Mouse (Mus musculus) liver, embryonic 16.5 days (tissue): ENCODE measurements around the gene Sec24b. TPM values are rescaled to one million over a fixed set of nuclear protein-coding genes. Genes with fewer than 3 reads are reported as not detected.

ENCODE experiments used
- ATAC-seq: fragments of 200-750 bp; cut with Nextera tagmentation; 2 replicates; pipeline ENCODE4 v1.8.0; 2017; ENCODE audit warnings: low read depth, mild to moderate bottlenecking, moderate number of reproducible peaks, moderate library complexity
- H3K27ac ChIP-seq: fragments of 300-500 bp; sonication (generic); 2 replicates; pipeline ENCODE4 v1.5.1; 2014; ENCODE audit warnings: mild to moderate bottlenecking, low read length
- H3K27me3 ChIP-seq: fragments of 300-500 bp; sonication (generic); 2 replicates; pipeline ENCODE4 v1.6.1; 2014; ENCODE audit warnings: low read depth, low read length, mixed read lengths; ENCODE audit not compliant: control insufficient read depth, insufficient read depth
- H3K36me3 ChIP-seq: fragments of 300-500 bp; sonication (generic); 2 replicates; pipeline ENCODE4 v1.6.1; 2014; ENCODE audit warnings: mild to moderate bottlenecking; ENCODE audit not compliant: control insufficient read depth, insufficient read depth
- H3K4me1 ChIP-seq: fragments of 300-500 bp; sonication (generic); 2 replicates; pipeline ENCODE4 v1.6.1; 2014; ENCODE audit warnings: low read depth, low read length, mixed read lengths; ENCODE audit not compliant: control insufficient read depth
- H3K4me2 ChIP-seq: fragments of 300-500 bp; sonication (generic); 2 replicates; pipeline ENCODE4 v1.6.1; 2014; ENCODE audit warnings: low read depth, low read length, mixed read lengths
- H3K4me3 ChIP-seq: fragments of 300-500 bp; sonication (generic); 2 replicates; pipeline ENCODE4 v1.5.1; 2014; ENCODE audit warnings: low read depth, mild to moderate bottlenecking, low read length
- H3K9ac ChIP-seq: fragments of 300-500 bp; sonication (generic); 2 replicates; pipeline ENCODE4 v1.6.1; 2014; ENCODE audit warnings: low read depth, low read length
- H3K9me3 ChIP-seq: fragments of 300-500 bp; sonication (generic); replicated peaks from 2 replicates; pipeline ENCODE4 v1.6.1; 2016; ENCODE audit warnings: low read length; ENCODE audit not compliant: control insufficient read depth
- WGBS: fragments of 180-500 bp; shearing (Covaris S2); extraction: QIAGEN DNeasy Blood & Tissue Kit; methylation state at CpG from one replicate; pipeline ENCODE4 v1.1.7; 2014; ENCODE audit not compliant: insufficient replicate concordance; 5-methylcytosine and 5-hydroxymethylcytosine counted together
- polyA plus RNA-seq: library from polyadenylated mRNA; unstranded; fragments of >200 nt; fragmentation: Nextera tagmentation; extraction: Ambion mirVana; gene quantifications from 2 replicates; pipeline ENCODE4 v1.2.1, GENCODE M21; 2015

Sec24b gene
- polyA plus RNA-seq, 1 experiment from 2014 or later = 10.3 TPM

DNA sequence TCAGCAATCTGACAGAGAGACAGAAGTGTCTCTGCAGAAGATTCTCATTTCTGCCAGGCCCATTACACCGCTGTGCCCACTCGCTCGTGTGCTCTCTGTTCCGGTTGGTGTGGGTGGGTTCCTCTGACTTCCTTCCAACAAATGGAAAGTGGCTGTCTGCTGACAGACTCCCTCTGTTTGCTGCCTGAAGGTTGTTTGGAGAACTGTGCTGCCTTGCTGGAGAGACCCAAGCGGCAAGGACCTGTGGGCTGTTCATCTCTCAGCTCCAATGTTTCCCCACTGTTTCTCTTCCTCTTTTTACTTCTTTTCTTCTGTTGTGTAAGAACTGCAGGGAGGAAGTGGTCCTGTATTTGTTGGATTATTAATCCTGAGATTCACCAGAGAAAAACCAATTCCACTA, 113.0 kb downstream of the Sec24b start:
- 66% methylated on average over 5 of the region's 5 CpGs for WGBS
- no peaks in the 10 kb centered on the region for H3K9me3 ChIP-seq
- no peak overlapping the region for H3K4me2 ChIP-seq
- H3K36me3 ChIP-seq = no peaks in the 10 kb centered on the region
- no peaks in the 10 kb centered on the region; the same call in 1 of the 2 replicates for H3K4me1 ChIP-seq
- no peak for ATAC-seq
- no peak overlapping the region for H3K9ac ChIP-seq
- no peak overlapping the region for H3K4me3 ChIP-seq
- no peak overlapping the region for H3K27ac ChIP-seq
- H3K27me3 ChIP-seq = no peaks in the 10 kb centered on the region

DNA sequence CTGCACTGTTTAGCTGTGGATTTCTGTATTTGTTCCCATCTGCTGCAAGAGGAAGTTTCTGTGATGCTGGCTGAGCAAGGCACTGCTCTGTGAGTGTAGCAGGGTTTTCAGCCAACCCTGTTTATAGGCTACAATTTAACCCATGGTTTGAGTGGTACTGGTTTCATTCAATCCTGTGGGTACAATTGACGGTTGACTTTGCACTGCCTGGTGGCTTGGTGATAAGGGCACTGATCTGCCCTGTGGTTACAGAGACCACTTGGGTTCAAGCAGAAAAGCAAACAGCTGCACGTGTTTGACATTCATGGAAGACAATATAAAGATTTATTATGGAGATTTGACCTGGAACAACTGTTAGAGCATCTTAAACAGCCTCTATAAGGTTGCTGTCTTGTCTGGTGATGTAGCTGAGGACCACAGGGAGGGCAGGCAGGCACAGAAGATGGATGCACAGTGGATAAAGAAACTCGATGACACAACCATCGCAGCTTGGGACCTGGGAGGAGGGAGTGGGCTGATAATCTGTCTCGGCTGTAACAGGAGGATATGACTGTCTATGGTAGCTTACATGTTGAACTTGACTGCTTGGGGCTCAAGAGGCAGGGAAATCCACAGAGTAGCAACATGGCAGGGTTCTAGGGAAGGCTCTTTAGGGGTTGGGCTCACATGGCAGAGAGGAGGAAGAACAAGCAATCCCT, 115.0 kb downstream of the Sec24b start:
- Histone ChIP-seq H3K27me3 (no peaks in the 10 kb centered on the region), H3K9ac (no peak overlapping the region), H3K9me3 (no peaks in the 10 kb centered on the region), H3K36me3 (no peaks in the 10 kb centered on the region), H3K4me2 (no peak overlapping the region), H3K4me1 (no peaks in the 10 kb centered on the region; the same call in 1 of the 2 replicates), H3K4me3 (no peak overlapping the region), H3K27ac (no peak overlapping the region)
- WGBS = 13% methylated on average over 5 of the region's 5 CpGs
- ATAC-seq = peak; percentile 76

DNA sequence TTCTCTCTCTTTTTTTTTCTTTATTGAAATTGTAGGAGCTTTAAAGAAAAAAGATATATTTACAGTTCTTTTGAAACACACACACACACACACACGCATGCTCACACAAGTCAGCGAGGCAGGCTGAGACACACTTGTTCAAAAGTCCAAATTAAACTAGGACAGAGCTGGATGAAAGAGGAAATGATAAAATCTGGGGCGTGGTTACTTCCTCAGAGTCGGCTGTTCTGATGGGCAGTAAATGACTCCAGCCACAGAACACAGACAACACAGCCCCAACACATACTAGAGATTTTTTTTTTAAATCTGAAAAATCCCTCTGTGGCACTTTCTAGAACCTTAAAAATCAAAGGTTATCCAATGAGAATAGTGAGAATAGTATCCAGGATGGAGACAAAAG, 117.5 kb downstream of the Sec24b start:
- Histone ChIP-seq H3K36me3 (no peaks in the 10 kb centered on the region), H3K9me3 (no peaks in the 10 kb centered on the region), H3K4me2 (no peak overlapping the region), H3K27ac (no peak overlapping the region), H3K4me3 (no peak overlapping the region), H3K27me3 (no peaks in the 10 kb centered on the region), H3K9ac (no peak overlapping the region), H3K4me1 (no peaks in the 10 kb centered on the region; the same call in 1 of the 2 replicates)
- 20% methylated on average over 4 of the region's 4 CpGs for WGBS
- no peak for ATAC-seq

DNA sequence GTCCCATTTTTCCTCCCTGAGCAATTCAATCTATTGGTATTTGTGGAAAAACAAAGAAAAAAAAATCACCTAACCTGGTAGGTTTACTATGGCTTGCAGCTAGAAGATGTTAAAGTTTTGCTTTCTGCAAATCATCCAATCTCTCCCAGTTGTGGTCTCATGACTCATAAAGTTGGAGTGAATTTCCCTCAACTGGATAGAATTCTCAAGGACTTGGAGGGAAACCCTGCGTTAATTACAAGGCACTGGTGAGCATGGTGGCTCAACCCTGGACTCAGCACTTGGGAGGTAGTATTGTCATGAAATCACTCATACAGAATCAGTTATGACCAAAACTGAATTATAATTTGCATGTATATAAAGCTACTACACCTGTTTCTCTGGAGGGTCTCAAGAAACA, 120.1 kb downstream of the Sec24b start:
- Histone ChIP-seq H3K27ac (no peak overlapping the region), H3K27me3 (no peaks in the 10 kb centered on the region), H3K9me3 (no peaks in the 10 kb centered on the region), H3K4me3 (no peak overlapping the region), H3K4me2 (no peak overlapping the region), H3K36me3 (no peaks in the 10 kb centered on the region), H3K4me1 (no peaks in the 10 kb centered on the region), H3K9ac (no peak overlapping the region)
- ATAC-seq = no peak
- 80% methylated on average over 1 of the region's 1 CpGs for WGBS

DNA sequence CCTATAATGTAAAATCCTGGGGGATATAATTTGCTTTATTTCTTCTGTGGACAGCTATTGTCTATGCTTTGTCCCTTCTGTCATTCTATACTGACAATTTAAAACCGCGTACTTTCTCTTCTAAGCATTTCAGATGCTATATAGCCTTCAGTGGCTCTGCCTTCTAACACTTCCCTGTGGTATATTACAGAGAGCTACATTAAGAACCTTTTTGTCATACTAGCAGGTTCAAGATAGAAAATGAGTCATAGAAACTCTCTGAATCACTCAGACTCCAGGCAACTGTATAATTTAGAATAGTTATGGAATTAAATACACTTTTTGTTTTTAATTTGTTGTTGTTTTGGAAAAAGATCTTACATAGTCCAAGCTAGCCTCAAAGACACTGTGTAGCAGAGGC, 120.6 kb downstream of the Sec24b start:
- WGBS = 92% methylated on average over 2 of the region's 2 CpGs
- no peak overlapping the region for H3K4me2 ChIP-seq
- no peaks in the 10 kb centered on the region for H3K27me3 ChIP-seq
- H3K9me3 ChIP-seq = no peaks in the 10 kb centered on the region
- H3K36me3 ChIP-seq = no peaks in the 10 kb centered on the region
- H3K4me3 ChIP-seq = no peak overlapping the region
- H3K4me1 ChIP-seq = no peaks in the 10 kb centered on the region
- no peak for ATAC-seq
- no peak overlapping the region for H3K9ac ChIP-seq
- H3K27ac ChIP-seq = no peak overlapping the region

DNA sequence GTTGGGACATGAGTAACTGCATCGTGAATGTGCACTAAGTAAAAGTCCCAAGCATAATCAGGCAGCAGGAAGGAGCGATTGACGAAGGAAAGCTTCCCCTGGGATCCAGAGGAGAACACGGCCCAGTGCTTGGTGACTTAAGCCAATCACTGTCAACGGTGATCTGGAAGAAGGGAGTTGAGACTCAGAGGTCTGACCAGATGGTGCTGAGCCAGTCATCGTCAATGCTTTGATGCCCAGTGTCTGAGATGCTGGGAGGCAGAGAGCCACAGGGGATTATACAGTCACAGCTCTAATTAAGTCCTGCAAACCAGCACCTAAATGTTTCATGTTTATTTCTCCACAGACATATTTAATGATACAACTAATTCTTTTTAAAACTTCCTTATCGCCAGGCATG, 122.3 kb downstream of the Sec24b start:
- H3K9me3 ChIP-seq = no peaks in the 10 kb centered on the region
- H3K36me3 ChIP-seq = no peaks in the 10 kb centered on the region
- H3K27ac ChIP-seq = no peak overlapping the region
- H3K4me2 ChIP-seq = no peak overlapping the region
- WGBS = 68% methylated on average over 7 of the region's 7 CpGs
- no peak overlapping the region for H3K9ac ChIP-seq
- H3K4me1 ChIP-seq = no peaks in the 10 kb centered on the region
- ATAC-seq = no peak
- H3K27me3 ChIP-seq = no peaks in the 10 kb centered on the region
- no peak overlapping the region for H3K4me3 ChIP-seq

DNA sequence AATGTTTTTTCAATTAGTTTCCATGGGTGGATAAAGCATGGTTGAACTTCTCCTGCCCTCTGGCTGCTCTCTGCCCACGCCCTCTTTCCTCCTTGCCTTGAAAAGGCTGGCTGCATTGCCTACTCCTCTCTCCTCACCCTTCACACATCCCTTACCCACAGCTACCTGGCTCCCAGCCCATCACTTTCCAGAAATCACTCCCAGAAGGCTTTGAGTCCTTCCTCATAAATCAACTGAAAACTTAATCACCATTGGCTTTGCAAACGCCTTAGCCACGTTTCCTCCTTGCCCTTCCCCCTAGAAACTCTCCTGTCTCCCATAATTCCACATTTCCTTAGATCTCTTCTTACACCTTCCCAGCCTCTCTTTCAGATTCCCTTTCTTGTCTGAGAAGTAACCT, 123.5 kb downstream of the Sec24b start:
- Histone ChIP-seq H3K9me3 (no peaks in the 10 kb centered on the region), H3K27ac (no peak overlapping the region), H3K4me1 (no peaks in the 10 kb centered on the region), H3K4me3 (no peak overlapping the region), H3K4me2 (no peak overlapping the region), H3K36me3 (no peaks in the 10 kb centered on the region), H3K27me3 (no peaks in the 10 kb centered on the region), H3K9ac (no peak overlapping the region)
- ATAC-seq = no peak
- WGBS = 53% methylated on average over 3 of the region's 3 CpGs

DNA sequence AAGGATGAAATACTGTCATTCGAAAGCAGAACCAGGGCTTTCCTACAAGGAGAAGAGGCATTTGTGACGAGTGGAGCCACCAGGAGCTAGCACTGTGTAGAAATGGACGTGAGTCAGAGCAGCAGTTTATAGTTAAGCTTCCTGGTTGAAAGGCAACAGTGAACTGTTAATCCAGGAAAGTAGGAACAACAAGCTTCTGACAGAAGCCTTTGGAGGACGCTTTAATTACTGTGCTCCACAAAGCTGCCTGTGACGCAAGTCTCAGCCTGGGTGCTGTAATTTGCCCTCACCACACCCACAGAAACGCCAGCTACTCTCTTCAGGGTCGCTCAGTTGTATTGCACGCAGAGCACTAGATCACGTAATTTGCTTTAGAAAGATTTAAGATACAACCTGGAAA, 124.8 kb downstream of the Sec24b start:
- H3K4me1 ChIP-seq = no peaks in the 10 kb centered on the region
- H3K9me3 ChIP-seq = no peaks in the 10 kb centered on the region
- no peaks in the 10 kb centered on the region for H3K27me3 ChIP-seq
- 44% methylated on average over 9 of the region's 9 CpGs for WGBS
- H3K4me3 ChIP-seq = no peak overlapping the region
- H3K9ac ChIP-seq = no peak overlapping the region
- H3K4me2 ChIP-seq = no peak overlapping the region
- H3K27ac ChIP-seq = no peak overlapping the region
- H3K36me3 ChIP-seq = no peaks in the 10 kb centered on the region
- ATAC-seq = no peak
